Mouse (Mus musculus) left cerebral cortex, postnatal 25 days (tissue): ENCODE data around the gene Rreb1. TPM values are rescaled to one million over a fixed set of nuclear protein-coding genes. Genes with fewer than 3 reads are reported as not detected.
A peak's percentile ranks its signal among the peaks of the same experiment; 100 is the strongest.

Source experiments
- DNase-seq, 2 experiments: peaks; one replicate each; pipeline ENCODE4 v3.0.0; 2022; ENCODE audit warnings: low spot score in 2 of 2, mixed read lengths in 1 of 2
- intact Hi-C: fragments of 180-260 bp; cut with DNase I; formaldehyde crosslinking; loops from one replicate; pipeline ENCODE4 v1.15.1; 2025
- total RNA-seq, 2 experiments: library from RNA; stranded (reverse); gene quantifications; 2 replicates each; pipeline ENCODE4 v1.2.3; 2021

The Rreb1 gene
- total RNA-seq, 2 experiments from 2014 or later = 29.4 to 30.1 TPM

DNA sequence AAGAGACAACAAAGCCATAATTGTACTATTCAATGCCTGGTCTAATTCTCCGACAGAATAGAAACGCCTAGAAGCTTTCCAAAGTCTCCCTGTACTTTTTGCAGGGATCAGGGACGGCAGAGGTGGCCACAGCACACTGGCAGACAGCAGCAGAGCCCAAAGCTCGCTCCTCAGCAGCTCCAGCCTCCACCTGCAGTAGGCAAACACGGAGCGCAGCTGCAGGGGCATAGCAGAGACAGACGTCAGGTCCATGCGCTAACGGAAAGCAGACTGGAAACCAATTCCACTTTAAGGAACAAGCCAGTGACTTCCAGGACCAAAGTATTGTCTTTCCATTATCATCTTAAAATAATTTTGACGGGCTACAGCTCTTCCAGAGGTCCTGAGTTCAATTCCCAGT is 208.0 kb downstream of the Rreb1 start:
- intact Hi-C loops = no loop called here
- DNase-seq = no peak

DNA sequence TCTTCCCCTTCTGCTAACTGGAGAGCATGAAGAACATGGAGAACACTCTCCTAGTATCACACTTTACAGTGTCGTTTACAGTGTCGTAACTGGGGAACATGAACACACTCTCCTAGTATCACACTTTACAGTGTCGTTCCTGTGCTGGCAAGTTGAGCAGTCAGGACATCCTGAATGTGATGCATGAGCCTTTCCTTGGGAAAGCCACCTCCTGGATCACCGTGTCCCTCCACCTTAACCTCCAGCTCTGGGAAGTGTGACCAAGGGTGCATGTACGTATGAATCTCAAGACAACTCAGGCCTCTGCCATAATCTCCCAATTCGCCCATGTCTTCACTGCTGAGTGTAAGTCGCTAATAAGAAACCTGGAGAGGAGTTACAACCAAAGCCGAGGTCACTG is 211.5 kb downstream of the Rreb1 start:
- DNase-seq = no peak
- intact Hi-C loops = loop anchor here (5.0 kb wide), 2 partner anchors 68 to 218 kb away; no protein-coding TSS in a partner anchor

DNA sequence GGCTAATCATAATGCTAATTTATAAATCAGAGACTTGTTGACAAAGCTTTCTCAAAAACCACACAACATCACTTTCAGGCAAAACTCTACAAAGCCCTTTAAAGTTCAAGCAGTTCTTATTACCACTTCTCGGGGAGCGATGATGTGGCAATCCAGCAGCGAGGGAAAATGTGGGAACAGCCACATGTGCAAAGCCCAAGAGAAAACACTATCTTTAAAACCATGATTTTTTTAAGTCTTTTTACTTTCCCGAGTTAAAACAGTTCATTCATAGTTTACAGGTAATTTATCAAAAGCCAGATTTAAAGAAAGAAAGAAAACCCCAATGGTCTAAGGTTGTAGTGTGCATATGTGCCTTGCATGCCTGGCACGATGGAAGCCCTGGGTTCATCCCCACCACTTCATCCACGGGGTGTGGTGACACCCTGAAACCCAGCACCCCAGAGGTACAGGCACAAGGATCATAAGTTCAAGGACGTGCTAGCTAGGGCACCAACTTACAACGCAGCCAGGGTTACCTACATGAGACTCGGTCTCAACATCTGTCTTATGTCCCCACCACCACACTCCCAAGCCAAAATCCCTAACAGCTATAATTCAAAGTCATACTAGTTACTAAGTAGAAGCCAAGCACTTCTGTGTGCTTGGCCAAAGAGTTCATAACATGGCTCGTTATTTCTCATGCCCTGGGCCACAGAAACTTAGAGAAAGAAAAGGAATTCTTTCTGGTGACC is 214.6 kb downstream of the Rreb1 start:
- intact Hi-C loops = loop anchor here (5.0 kb wide), 2 partner anchors 64 to 214 kb away; no protein-coding TSS in a partner anchor

DNA sequence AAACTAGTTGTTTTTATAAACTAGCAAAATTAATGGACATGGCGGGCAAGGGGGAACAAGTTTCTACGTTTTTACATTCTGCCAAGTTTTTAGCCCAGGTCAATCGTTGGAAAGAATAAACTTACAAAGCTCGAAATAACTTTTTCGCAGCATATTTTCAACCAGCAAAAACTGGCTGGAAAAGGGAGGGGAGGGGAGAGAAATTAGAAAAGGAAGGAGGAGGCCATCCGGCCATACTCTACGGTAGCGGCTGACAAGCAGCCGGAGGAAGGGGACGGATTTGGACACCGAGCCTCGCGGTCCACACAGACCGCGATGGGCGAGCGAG is 215.1 kb downstream of the Rreb1 start:
- intact Hi-C loops = loop anchor here (5.0 kb wide), 2 partner anchors 64 to 214 kb away; no protein-coding TSS in a partner anchor
- no peak for DNase-seq

More for the DNA sequence above, 214.6 kb downstream of the Rreb1 start:
- no peak for DNase-seq

DNA sequence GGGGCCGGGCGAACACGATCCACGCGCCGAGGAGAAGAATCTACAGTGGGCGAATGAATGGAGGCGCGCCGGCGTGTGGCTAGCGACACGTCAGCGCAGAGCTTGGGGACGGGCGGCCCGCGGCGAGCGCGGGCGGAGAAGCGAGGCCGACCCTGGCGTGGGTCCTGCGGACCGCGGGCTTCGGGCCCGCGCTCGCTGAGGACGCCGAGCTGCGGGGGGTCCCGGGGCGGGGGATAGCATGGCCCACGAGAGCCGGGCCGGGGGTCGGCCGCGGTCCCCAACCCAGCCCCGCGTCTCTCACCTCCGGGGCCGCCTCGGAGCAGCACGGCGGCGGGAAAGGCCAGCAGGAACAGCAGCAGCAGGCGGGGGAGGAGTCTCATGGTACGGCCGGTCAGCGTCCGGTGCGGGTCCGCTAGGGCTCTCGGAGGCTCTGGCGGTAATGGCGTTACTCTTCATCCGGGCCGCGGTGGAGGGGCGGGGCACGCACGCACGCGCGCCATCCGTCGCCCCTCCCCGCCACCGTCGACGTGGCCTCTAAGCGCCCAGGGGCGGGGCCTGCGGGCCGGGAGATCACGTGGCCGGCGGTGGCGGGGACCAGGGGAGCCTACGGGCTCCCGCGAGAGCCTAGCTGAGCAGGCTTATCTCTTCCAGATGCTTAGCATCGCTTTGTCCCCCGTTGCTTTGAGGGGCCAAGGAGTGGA is 215.7 kb downstream of the Rreb1 start, which contains the start of gene Ssr1:
Ssr1 (minus strand) TSS at position 514 of the 701 bp plus-strand sequence.
- DNase-seq = peak; percentile 96
- intact Hi-C loops = loop anchor here (2.0 to 5.0 kb wide), 3 partner anchors 43 to 213 kb away; partner anchors contain the start of genes Cage1 and Riok1

DNA sequence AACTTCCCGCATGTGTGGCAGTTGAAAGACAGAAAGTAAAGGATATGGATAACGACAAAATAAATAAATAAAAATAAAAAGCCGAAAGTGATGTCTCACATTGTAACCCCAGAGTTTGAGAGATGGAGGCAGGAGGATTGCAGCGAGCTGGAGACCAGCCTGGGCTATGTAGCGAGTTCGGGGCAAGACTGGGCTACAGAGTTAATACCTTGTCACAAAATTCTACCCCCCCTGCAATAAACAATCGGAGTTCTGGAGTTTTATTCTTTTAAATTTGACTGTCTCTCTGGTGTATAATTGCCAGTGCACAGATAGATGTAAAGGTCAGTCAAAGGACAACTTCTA is 216.2 kb downstream of the Rreb1 start:
- intact Hi-C loops = loop anchor here (2.0 to 5.0 kb wide), 3 partner anchors 42 to 213 kb away; partner anchors contain the start of genes Cage1 and Riok1
- DNase-seq = no peak

DNA sequence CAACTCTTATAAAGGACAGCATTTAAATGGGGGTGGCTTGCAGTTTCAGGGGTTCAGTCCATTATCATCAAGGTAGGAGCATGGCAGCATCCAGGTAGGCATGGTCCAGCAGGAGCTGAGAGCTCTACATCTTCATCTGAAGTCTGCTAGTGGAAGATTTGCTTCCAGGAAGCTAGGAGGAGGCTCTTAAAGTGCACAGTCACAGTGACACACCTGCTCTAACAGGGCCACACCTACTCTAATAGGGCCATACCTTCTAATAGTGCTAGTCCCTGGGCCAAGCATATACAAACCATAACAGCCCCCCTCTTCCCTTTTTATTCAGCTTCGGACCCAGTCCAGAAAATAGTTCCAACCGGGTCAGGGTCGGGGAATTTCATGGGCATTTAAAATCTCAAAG is 221.5 kb downstream of the Rreb1 start:
- DNase-seq = no peak
- intact Hi-C loops = no loop called here

Other genes with a start within 250 kb of the Rreb1 start
- 10 to 100 TPM; 89.9 to 90.9 TPM for gene Ssr1, start 215.8 kb downstream of the Rreb1 start, total RNA-seq